Mouse (Mus musculus): ENCODE data around the gene Ppfia3. TPM values are rescaled to one million over a fixed set of nuclear protein-coding genes. Genes with fewer than 3 reads are reported as not detected.

Gene Ppfia3
- total and polyA plus RNA-seq, 3 experiments: 0.11 to 0.26 (median 0.14) TPM

DNA sequence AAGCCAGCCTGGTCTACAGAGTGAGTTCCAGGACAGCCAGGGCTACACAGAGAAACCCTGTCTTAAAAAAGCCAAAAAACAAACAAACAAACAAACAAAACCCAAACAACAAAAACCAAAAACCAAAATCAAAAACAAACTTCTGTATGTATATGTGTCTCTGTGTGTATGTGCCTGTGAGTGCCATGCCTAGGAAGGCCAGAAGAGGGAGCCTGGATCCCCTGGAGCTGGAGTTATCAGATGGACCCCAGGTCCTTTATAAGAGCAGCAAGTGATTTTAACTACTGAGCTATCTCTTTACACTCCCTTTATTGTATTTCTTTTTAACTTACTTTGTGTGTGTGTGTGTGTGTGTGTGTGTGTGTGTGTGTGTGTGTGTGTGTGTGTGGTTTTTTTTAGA is 41.0 kb downstream of the Ppfia3 start:
- no peaks in the 10 kb centered on the region for H3K4me1 ChIP-seq (ENCODE audit: control insufficient read depth, insufficient read depth, low read length)
- intact Hi-C loops (cut with DNase I): no loop called here
- TF ChIP-seq CTCF (IDR thresholded peaks at IDR 0.05): peak; percentile 28
- no peak for TF ChIP-seq EP300 (IDR thresholded peaks at IDR 0.05; ENCODE audit: insufficient read depth, low read depth, low read length)
- TF ChIP-seq POLR2A (IDR thresholded peaks at IDR 0.05; ENCODE audit: insufficient read depth, low read depth, low read length): no peak
- H3K4me3 ChIP-seq: no peak overlapping the region
- H3K27me3 ChIP-seq (ENCODE audit: control insufficient read depth, insufficient read depth, low read length): no peaks in the 10 kb centered on the region
- H3K9ac ChIP-seq (ENCODE audit: low read depth, low read length): no peak overlapping the region
- no peak for DNase-seq
- no peak overlapping the region for H3K27ac ChIP-seq
- no peaks in the 10 kb centered on the region for H3K79me2 ChIP-seq (replicated peaks; ENCODE audit: control insufficient read depth, insufficient read depth, low read length)
- no peaks in the 10 kb centered on the region for H3K36me3 ChIP-seq (ENCODE audit: control insufficient read depth, insufficient read depth, low read length)

DNA sequence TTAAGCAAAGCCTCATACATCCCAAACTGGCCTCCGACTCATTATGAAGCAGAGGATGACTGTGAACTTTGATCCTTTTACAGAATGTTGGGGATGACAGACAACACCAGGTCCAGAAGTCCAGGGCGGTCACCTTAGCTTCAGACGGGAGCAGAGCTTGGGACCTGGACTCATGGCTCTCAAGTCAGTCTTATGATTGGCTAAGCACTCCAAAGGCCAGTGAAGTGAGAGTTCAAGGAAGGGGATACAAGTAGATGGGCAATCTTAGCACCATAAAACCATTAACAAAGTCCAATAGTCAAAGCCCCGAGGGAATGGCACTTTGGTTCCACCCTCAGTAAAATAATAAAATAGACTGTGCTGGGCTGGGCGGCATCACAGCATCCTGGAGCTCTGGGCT is 43.8 kb downstream of the Ppfia3 start:
- Histone ChIP-seq H3K27ac (no peak overlapping the region), H3K4me3 (no peak overlapping the region), H3K36me3 (ENCODE audit: control insufficient read depth, insufficient read depth, low read length) (no peaks in the 10 kb centered on the region), H3K79me2 (replicated peaks; ENCODE audit: control insufficient read depth, insufficient read depth, low read length) (no peaks in the 10 kb centered on the region), H3K27me3 (ENCODE audit: control insufficient read depth, insufficient read depth, low read length) (no peaks in the 10 kb centered on the region), H3K9ac (ENCODE audit: low read depth, low read length) (no peak overlapping the region), H3K4me1 (ENCODE audit: control insufficient read depth, insufficient read depth, low read length) (no peaks in the 10 kb centered on the region)
- DNase-seq: no peak
- intact Hi-C loops (cut with DNase I): no loop called here
- TF ChIP-seq EP300 (IDR thresholded peaks at IDR 0.05; ENCODE audit: insufficient read depth, low read depth, low read length): no peak
- TF ChIP-seq POLR2A (IDR thresholded peaks at IDR 0.05; ENCODE audit: insufficient read depth, low read depth, low read length): no peak
- no peak for TF ChIP-seq CTCF (IDR thresholded peaks at IDR 0.05)
- 93% methylated on average over 5 of the region's 5 CpGs for WGBS

DNA sequence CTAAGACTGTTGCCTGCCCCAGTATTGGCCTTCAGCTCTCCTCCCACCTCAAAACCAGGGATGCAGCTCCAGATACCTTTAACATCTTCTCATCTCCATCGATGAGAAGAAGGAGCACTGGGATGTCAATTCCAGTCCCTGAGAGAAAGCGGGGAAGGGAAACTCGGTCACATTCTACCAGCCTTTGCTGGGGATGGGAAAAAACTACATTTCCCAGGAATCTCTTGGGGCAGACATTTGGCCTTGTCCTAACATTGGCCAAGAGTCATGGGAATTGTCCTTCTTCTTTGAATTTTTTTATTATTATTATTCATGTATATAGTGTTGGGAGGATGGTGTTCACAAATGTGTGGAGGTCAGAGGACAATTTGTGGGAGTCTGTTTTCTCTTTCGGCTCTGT is 44.6 kb downstream of the Ppfia3 start:
- 82% methylated on average over 4 of the region's 4 CpGs for WGBS
- no peak for DNase-seq
- no peak overlapping the region for H3K4me3 ChIP-seq
- TF ChIP-seq CTCF (IDR thresholded peaks at IDR 0.05) (no peak), POLR2A (IDR thresholded peaks at IDR 0.05; ENCODE audit: insufficient read depth, low read depth, low read length) (no peak), EP300 (IDR thresholded peaks at IDR 0.05; ENCODE audit: insufficient read depth, low read depth, low read length) (no peak)
- H3K9ac ChIP-seq (ENCODE audit: low read depth, low read length): no peak overlapping the region
- no peaks in the 10 kb centered on the region for H3K27me3 ChIP-seq (ENCODE audit: control insufficient read depth, insufficient read depth, low read length)
- no peaks in the 10 kb centered on the region for H3K79me2 ChIP-seq (replicated peaks; ENCODE audit: control insufficient read depth, insufficient read depth, low read length)
- no peaks in the 10 kb centered on the region for H3K36me3 ChIP-seq (ENCODE audit: control insufficient read depth, insufficient read depth, low read length)
- H3K27ac ChIP-seq: no peak overlapping the region
- no peaks in the 10 kb centered on the region for H3K4me1 ChIP-seq (ENCODE audit: control insufficient read depth, insufficient read depth, low read length)
- intact Hi-C loops (cut with DNase I): no loop called here

DNA sequence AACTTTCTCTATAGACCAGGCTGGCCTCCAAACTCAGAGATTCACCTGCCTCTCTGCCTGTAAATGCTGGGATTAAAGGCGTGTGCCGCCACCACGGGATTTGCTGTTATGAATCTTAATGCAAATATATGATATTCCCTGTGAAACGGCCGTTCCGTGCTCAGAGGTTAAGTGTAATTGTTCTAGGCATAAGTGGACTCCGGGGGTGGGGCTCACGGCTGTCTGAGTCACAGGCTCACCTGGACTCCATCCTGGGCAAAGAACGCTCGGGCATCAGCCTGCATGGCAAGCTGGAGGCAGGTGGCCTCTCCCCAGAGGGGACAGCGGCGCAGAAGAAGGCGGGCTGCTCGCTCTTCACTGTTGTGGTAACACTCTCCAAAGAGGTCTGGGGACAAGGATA is 50.3 kb downstream of the Ppfia3 start:
- intact Hi-C loops (cut with DNase I): no loop called here
- Histone ChIP-seq H3K4me1 (ENCODE audit: control insufficient read depth, insufficient read depth, low read length) (no peaks in the 10 kb centered on the region), H3K36me3 (ENCODE audit: control insufficient read depth, insufficient read depth, low read length) (no peaks in the 10 kb centered on the region), H3K27ac (no peak overlapping the region), H3K4me3 (no peak overlapping the region), H3K27me3 (ENCODE audit: control insufficient read depth, insufficient read depth, low read length) (no peaks in the 10 kb centered on the region), H3K9ac (ENCODE audit: low read depth, low read length) (no peak overlapping the region), H3K79me2 (replicated peaks; ENCODE audit: control insufficient read depth, insufficient read depth, low read length) (no peaks in the 10 kb centered on the region)
- no peak for DNase-seq
- 93% methylated on average over 14 of the region's 14 CpGs for WGBS
- no peak for TF ChIP-seq CTCF (IDR thresholded peaks at IDR 0.05)
- TF ChIP-seq POLR2A (IDR thresholded peaks at IDR 0.05; ENCODE audit: insufficient read depth, low read depth, low read length): no peak
- no peak for TF ChIP-seq EP300 (IDR thresholded peaks at IDR 0.05; ENCODE audit: insufficient read depth, low read depth, low read length)

DNA sequence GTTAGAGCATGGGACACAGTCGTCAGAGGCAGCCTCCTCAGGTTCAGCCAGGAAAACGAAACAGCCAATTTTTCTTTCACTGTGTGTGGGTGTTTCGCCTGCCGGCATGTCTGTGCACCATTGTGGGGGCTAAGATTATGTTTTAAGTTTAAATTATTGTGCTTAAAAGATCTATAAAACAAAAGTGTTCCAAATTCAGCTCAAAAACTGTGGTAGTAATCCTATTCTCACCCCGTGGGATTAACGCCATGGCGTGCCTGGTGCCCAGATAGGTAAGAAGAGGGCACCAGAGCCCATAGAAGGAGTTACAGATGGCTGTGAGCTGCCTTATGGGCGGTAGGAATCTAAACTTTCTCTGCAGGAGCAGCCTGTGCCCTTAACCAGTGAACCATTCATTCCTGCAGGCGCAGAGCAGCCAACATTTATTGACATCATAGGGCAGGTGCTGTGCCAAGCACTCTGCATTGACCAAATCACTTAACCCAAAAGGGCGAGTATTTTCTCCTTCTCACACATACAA is 51.6 kb downstream of the Ppfia3 start:
- WGBS: 86% methylated on average over 10 of the region's 10 CpGs

DNA sequence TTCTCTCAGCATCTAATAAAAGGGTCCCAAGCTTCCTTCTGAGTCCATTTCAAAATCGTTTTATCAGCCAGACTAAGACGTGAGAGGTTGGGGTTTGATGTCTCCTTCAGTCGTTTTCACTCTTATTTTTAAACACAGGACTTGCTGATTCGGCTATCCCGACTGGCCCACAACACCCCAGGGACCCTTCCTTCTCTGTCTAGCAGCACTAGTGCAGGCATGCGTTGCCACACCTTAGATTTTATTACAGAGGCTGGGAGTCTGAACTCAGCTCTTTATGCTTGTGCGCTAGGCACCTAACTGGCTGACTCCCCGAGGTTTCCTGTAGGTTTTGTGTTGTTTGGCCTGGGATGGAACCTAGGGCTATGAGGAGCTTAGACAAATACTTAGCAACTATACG is 53.3 kb downstream of the Ppfia3 start:
- intact Hi-C loops (cut with DNase I): no loop called here
- Histone ChIP-seq H3K4me3 (no peak overlapping the region), H3K27ac (no peak overlapping the region), H3K9ac (ENCODE audit: low read depth, low read length) (no peak overlapping the region), H3K79me2 (replicated peaks; ENCODE audit: control insufficient read depth, insufficient read depth, low read length) (no peaks in the 10 kb centered on the region), H3K27me3 (ENCODE audit: control insufficient read depth, insufficient read depth, low read length) (no peaks in the 10 kb centered on the region), H3K4me1 (ENCODE audit: control insufficient read depth, insufficient read depth, low read length) (no peaks in the 10 kb centered on the region), H3K36me3 (ENCODE audit: control insufficient read depth, insufficient read depth, low read length) (no peaks in the 10 kb centered on the region)
- WGBS: 46% methylated on average over 9 of the region's 9 CpGs
- no peak for TF ChIP-seq CTCF (IDR thresholded peaks at IDR 0.05)
- no peak for TF ChIP-seq POLR2A (IDR thresholded peaks at IDR 0.05; ENCODE audit: insufficient read depth, low read depth, low read length)
- TF ChIP-seq EP300 (IDR thresholded peaks at IDR 0.05; ENCODE audit: insufficient read depth, low read depth, low read length): no peak
- no peak for DNase-seq

More for the DNA sequence above, 51.6 kb downstream of the Ppfia3 start:
- Histone ChIP-seq H3K27ac (no peak overlapping the region), H3K79me2 (replicated peaks; ENCODE audit: control insufficient read depth, insufficient read depth, low read length) (no peaks in the 10 kb centered on the region), H3K36me3 (ENCODE audit: control insufficient read depth, insufficient read depth, low read length) (no peaks in the 10 kb centered on the region), H3K9ac (ENCODE audit: low read depth, low read length) (no peak overlapping the region), H3K27me3 (ENCODE audit: control insufficient read depth, insufficient read depth, low read length) (no peaks in the 10 kb centered on the region), H3K4me1 (ENCODE audit: control insufficient read depth, insufficient read depth, low read length) (no peaks in the 10 kb centered on the region), H3K4me3 (no peak overlapping the region)
- no peak for DNase-seq
- intact Hi-C loops (cut with DNase I): no loop called here
- TF ChIP-seq CTCF (IDR thresholded peaks at IDR 0.05): no peak
- no peak for TF ChIP-seq EP300 (IDR thresholded peaks at IDR 0.05; ENCODE audit: insufficient read depth, low read depth, low read length)
- no peak for TF ChIP-seq POLR2A (IDR thresholded peaks at IDR 0.05; ENCODE audit: insufficient read depth, low read depth, low read length)
